Mouse (Mus musculus) cerebellum, adult 11-12 months (tissue): ENCODE measurements around the gene 4930544D05Rik.

Experiments used
- DNase-seq: peaks from one replicate; pipeline ENCODE4 v3.0.0; 2022

4930544D05Rik gene

GRCm38 (mm10) chr11:70657573-70657972, 41.9 kb downstream of the 4930544D05Rik start:
- no peak for DNase-seq

GRCm38 (mm10) chr11:70657991-70658390, 42.3 kb downstream of the 4930544D05Rik start:
- DNase-seq: peak; percentile 42

GRCm38 (mm10) chr11:70658521-70658920, 42.9 kb downstream of the 4930544D05Rik start:
- peak; percentile 23 for DNase-seq

GRCm38 (mm10) chr11:70658942-70659341, 43.3 kb downstream of the 4930544D05Rik start:
- no peak for DNase-seq

- DNase-seq: peak; percentile 35
These were observed 44.9 kb downstream of the 4930544D05Rik start for GRCm38 (mm10) chr11:70660571-70660970.

- DNase-seq: no peak
These were observed 47.5 kb downstream of the 4930544D05Rik start for GRCm38 (mm10) chr11:70663101-70663500.

GRCm38 (mm10) chr11:70663957-70664356, 48.3 kb downstream of the 4930544D05Rik start:
- no peak for DNase-seq

- no peak for DNase-seq
These were observed 49.1 kb downstream of the 4930544D05Rik start for GRCm38 (mm10) chr11:70664741-70665140.
